Mouse (Mus musculus) cerebellum, postnatal 36 days (tissue): ENCODE measurements around the gene D11Wsu47e.

Experiments used
- DNase-seq, 2 experiments: peaks; one replicate each; pipeline ENCODE4 v3.0.0; 2021 to 2022; ENCODE audit warnings: mixed read lengths in 2 of 2

The D11Wsu47e gene

GRCm38 (mm10) chr11:113709272-113709671, 25.1 kb downstream of the D11Wsu47e start:
- DNase-seq, result no peak

DNA sequence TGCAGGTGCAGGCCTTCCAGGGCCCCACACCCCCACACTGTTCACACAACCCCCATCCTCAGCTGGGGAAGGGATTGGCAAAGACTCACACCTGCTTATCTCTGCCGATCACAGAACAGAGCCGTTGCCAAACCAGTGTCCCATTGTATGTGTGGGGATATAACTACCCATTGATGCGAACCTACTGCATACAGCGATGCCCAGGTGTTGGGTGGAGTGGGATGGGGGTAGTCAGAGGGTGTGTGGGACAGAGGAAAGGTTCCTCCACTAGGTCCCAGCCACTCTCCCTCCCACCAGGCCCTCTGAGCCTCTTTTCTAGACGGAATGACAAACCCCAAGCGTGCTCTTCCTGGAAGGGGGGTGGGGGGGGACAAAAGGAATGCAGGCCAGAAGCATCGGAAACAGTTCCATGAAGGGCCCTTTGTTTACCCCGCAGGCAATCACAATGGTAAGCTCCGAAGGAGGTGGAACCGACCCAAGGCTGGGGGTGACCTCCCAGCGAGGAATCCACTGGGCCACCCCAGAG, 25.6 kb downstream of the D11Wsu47e start, which contains the start of gene Cpsf4l:
Gene Cpsf4l (minus strand): TSS at position 287 of the 526 bp plus-strand sequence.
- DNase-seq, result no peak

DNA sequence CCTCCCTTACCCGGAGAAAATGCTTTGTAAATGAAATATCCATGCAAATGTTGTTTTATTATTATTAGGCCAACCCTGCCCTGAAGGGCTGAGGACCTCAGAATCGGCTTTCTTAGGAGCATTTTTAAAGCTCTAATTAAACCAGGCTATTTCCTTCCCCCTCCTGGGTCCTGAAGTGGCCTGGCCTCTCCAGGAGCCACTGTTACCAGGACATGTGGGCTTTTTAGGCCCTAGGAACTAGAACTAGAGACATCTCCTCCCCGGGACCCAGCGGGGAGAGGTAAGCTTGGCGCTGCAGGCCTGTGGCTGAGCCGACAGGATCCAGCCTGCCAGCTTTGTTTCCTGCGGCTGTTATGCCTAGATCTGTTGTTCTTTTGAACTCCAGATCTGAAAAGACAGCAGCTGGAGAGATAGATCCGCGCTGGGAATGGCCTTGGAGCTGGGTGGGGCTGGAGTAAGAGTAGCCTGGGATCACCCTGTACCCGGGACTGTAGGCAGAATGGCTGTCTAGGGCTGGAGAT, 26.1 kb downstream of the D11Wsu47e start:
- no peak for DNase-seq

GRCm38 (mm10) chr11:113711061-113711460, 26.8 kb downstream of the D11Wsu47e start:
- DNase-seq, result no peak

DNA sequence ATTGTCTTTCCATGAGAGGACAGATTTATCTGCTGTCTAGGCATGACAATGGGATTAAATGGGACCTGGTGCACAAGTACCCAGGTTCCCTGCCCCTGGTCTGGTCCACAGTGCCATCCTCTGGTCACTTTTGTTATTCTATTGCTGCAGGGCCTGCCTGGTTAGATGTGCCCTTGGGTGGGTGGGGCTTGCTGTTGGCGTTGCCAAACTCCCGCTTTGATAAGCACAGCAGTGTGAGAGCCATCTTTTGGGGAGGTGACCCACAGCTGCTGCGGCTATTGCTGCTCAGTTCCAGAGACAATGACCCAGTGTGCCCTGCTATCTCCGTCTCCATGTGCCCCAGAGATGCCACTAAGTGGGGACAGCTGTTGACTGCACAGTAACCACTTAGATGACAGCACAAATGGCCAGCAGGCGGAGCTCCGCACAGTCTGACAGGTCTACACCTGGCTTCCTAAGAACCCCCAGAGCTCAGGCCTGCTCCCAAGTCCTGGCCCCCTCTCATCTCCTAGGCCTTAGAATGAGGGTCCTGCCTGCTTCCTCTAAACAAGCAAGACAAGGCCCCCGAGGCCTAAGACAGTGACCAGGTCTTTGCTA, 31.0 kb downstream of the D11Wsu47e start:
- DNase-seq, result no peak

DNA sequence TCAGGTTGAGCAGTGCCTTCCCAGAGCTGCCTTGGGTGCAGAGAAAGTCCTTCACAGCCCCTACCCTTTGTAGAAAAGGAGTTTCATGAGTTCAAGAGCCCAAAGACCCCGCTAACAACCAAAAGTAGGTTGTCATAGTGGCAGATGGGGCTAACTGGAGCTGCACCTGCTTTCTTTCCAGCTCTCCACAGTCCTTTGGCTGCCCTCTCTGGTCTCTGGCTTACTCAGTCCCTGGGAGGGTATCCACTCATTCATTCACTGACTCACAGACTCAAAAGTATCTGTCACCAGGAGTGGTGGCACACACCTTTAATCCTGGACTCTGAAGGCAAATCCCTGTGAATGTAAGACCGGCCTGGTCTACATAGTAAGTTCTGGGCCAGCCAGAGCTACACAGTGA, 31.9 kb downstream of the D11Wsu47e start:
- DNase-seq, result no peak

GRCm38 (mm10) chr11:113717767-113718424, 33.7 kb downstream of the D11Wsu47e start:
- DNase-seq, result no peak

- peak in 1 of 2 experiments; percentile 37 for DNase-seq
Observed at GRCm38 (mm10) chr11:113722405-113723090, 38.3 kb downstream of the D11Wsu47e start.

GRCm38 (mm10) chr11:113725235-113726048, 41.2 kb downstream of the D11Wsu47e start:
- DNase-seq, result no peak

DNA sequence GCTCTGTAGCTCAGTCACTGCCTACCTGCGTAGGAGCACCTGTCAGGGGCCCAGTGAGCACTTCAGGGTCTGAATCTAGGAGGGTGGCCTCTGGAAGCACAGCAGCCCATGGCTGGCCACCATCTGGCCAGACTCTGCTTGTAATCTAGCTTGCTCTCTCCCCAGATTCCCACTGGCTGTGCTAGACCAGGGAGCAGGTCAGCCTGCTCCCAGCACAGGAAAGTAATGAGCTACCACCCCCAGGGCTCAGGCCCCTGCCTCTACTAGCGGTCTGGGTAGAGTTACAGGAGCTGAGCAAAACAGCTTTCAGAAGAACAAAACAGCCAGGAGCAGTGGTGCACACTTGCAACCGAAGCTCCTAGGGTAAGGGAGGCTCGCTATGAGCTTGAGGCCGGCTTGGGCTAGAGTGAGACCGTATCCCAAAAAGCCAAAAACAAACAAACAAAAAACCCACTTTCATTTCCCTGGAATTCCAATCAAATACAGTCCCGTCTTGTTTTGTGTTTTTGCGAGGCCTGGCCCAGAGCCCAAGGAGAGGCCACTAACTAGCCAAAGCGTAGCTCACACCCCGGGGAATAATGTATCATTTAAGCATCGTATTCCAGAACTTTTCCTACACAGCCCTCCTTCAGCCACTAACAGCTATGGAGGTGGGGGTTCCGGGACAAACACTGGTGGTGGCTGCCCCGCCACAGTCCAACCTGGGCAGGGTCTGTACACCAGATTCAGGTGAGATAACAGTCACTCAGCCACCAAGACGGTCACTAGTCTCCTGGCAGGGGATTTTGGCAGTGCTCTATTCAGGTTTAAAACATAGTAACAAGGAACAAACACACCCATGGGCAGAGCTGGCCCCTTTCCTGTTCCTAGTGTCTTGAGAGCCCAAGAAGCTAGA, 43.0 kb downstream of the D11Wsu47e start:
- no peak for DNase-seq

- DNase-seq, result no peak
Observed at GRCm38 (mm10) chr11:113727992-113728391, 43.8 kb downstream of the D11Wsu47e start.

- DNase-seq, result no peak
Observed at GRCm38 (mm10) chr11:113729239-113729638, 45.0 kb downstream of the D11Wsu47e start.

GRCm38 (mm10) chr11:113729917-113730316, 45.7 kb downstream of the D11Wsu47e start:
- DNase-seq, result no peak

DNA sequence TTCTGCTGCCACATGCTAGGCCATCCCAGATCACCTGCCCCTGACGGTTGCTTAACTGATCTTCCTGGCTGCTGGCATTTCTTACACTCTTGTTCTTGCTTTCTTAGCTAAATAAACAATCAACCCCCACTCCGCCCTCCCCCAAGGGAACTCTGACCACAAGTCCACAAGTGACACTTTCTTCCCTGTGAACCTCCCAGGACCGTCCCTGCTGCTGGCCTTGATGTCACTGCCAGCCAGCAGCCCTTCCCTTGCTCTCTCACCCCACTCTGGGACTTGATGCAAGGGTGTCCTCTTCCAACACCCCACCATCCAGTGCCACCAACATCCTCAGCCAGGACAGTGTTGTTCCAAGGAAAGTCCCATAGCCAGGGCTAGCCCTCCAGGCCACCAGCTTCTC, 46.7 kb downstream of the D11Wsu47e start:
- no peak for DNase-seq

GRCm38 (mm10) chr11:113731945-113732612, 47.9 kb downstream of the D11Wsu47e start:
- no peak for DNase-seq

DNA sequence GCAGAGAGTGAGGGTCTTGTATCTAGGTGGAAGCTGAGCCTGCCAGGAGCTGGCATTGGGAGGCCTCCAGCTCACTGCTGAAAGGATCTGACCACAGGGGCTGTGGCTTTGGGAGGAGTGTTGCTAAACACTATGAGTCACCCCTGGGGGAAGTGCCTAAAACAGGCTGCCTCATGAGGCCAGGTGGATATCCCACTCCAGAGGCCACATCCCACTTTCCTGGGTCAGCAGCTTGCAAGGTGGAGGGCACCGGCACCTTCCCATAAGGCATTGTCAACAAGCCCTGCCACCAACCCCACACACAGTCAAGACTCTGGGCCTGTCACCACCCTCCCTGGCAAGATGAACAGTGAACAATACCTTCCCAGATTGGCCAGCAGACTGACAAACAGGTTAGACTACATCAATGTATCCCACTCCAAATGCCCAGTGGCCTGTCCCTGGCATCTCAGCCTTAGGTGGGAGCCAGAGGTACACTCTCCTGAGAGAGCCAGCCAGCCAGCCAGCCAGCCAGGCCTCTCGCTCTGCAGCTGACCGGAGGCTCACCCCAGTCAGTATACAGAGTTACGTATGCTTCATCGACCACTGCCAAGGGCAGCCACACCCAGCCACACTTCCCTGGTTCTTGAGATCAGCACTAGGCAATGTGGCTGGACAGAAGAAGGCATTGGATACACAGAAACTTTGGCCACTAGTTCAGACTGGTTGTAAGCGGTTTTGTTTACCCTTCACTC, 49.6 kb downstream of the D11Wsu47e start:
- DNase-seq, result no peak

DNA sequence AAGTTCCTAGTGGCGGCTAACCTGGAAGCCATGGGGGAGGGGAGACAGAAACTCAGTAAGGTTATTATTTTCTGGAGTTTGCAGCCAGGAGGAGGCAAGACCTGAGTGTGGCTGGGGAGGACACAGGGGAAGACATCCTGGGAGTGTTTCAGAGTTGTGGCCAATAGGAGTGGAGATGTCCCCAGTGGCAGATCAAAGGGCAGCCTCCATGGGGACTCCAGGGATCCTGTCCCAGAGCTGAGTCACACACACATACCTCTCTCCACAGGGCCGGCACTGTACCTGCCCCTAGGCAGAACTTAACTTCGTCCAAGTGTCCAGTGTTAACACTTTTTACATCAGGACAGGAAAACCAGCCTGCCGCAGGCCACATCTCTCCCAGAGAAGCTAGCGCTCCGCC, 50.9 kb downstream of the D11Wsu47e start:
- DNase-seq, result no peak

DNA sequence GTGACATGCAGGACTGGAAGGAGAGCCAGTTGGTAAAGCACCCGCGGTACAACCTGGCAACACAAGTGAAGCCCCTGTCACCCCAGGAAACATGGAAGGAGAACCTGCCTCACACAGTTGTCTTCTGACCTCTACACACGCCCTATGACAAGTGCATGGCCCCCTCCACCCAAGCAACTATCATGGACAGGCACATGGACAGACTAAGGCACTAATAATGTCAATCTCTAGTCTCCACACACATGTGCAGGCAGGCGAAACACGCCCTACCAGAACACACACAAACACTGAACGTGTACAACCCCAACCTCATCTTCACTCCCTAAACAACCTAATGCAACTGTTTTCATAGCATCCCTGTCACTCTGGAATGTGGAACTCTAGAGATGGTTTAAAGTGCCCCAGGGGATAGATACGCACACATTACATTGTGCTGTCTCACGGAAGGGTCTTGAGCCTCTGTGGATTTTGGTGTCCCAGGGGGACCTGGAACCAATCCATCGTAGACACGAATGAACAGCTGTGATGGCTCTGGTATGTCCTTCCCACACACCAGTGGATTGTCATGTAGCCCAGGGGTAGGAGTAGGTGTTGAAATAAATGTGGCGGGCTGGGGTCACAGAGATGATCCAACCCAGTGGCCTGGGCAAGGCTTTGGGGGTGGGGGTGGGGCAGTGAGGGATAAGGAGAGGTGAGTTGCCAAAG, 52.8 kb downstream of the D11Wsu47e start:
- no peak for DNase-seq

DNA sequence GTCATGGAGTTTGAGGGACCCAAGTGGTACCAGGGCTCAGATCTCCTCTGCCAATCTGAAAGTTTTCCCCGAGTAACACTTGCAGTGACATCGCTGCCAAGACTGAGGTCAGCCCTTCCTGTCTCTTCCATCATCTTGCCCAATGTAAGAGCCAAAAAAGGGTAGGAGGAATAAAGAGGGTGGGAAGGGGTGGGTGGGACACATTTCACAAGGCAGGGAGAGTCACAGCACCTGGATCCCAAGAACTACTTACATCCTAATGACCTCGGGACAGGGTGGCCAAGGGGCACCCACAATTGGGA, 53.3 kb downstream of the D11Wsu47e start:
- DNase-seq, result no peak

- no peak for DNase-seq
Observed at GRCm38 (mm10) chr11:113737912-113738311, 53.7 kb downstream of the D11Wsu47e start.
